Mouse (Mus musculus): ENCODE measurements around the gene Olfr559. TPM values are rescaled to one million over a fixed set of nuclear protein-coding genes. Genes with fewer than 3 reads are reported as not detected.

Olfr559 gene
- not detected in 2 replicates for polyA plus RNA-seq (2014; fragmentation: Nextera tagmentation; extraction: Ambion mirVana)

GRCm38 (mm10) chr7:102727391-102727790 is at the start of gene Olfr559:
Olfr559 (minus strand) TSS chr7:102727491.
- Histone ChIP-seq H3K9ac (replicated peaks; ENCODE audit: low read depth, low read length) (no peak within 1 kb of the TSS), H3K4me2 (replicated peaks; ENCODE audit: low read depth, low read length) (no peak within 1 kb of the TSS), H3K36me3 (ENCODE audit: control insufficient read depth, insufficient read depth, low read length) (no peaks in the 10 kb centered on the region), H3K27ac (ENCODE audit: low read length) (no peak within 1 kb of the TSS), H3K9me3 (ENCODE audit: control insufficient read depth, low read depth, low read length) (no peaks in the 10 kb centered on the region), H3K4me3 (ENCODE audit: low read depth, low read length) (no peak within 1 kb of the TSS), H3K27me3 (ENCODE audit: control insufficient read depth, insufficient read depth, low read length) (no peaks in the 10 kb centered on the region), H3K4me1 (ENCODE audit: control insufficient read depth, insufficient read depth, low read length) (no peaks in the 10 kb centered on the region)
- ATAC-seq (ENCODE audit: insufficient number of reproducible peaks, insufficient read depth, low FRiP score, low read depth) = no peak

GRCm38 (mm10) chr7:102770921-102771320 is 43.6 kb upstream of the Olfr559 start, which contains the start of gene Olfr561:
Olfr561 (plus strand) TSS chr7:102771221.
- 83% methylated on average over 2 of the region's 2 CpGs for WGBS
- no peaks in the 10 kb centered on the region for H3K4me1 ChIP-seq (ENCODE audit: control insufficient read depth, insufficient read depth, low read length)
- no peak for ATAC-seq (ENCODE audit: insufficient number of reproducible peaks, insufficient read depth, low FRiP score, low read depth)
- no peaks in the 10 kb centered on the region for H3K9me3 ChIP-seq (ENCODE audit: control insufficient read depth, low read depth, low read length)
- H3K27me3 ChIP-seq (ENCODE audit: control insufficient read depth, insufficient read depth, low read length) = no peaks in the 10 kb centered on the region
- H3K27ac ChIP-seq (ENCODE audit: low read length) = no peak within 1 kb of the TSS
- no peak within 1 kb of the TSS for H3K9ac ChIP-seq (replicated peaks; ENCODE audit: low read depth, low read length)
- no peak within 1 kb of the TSS for H3K4me3 ChIP-seq (ENCODE audit: low read depth, low read length)
- no peak within 1 kb of the TSS for H3K4me2 ChIP-seq (replicated peaks; ENCODE audit: low read depth, low read length)
- H3K36me3 ChIP-seq (ENCODE audit: control insufficient read depth, insufficient read depth, low read length) = no peaks in the 10 kb centered on the region

GRCm38 (mm10) chr7:102759266-102759665 is 32.0 kb upstream of the Olfr559 start, which contains the start of the genes Olfr560 and Olfr78:
Olfr560 (minus strand) TSS chr7:102759366.
Olfr78 (minus strand) TSS chr7:102759471.
- WGBS = 63% methylated on average over 4 of the region's 4 CpGs

DNA sequence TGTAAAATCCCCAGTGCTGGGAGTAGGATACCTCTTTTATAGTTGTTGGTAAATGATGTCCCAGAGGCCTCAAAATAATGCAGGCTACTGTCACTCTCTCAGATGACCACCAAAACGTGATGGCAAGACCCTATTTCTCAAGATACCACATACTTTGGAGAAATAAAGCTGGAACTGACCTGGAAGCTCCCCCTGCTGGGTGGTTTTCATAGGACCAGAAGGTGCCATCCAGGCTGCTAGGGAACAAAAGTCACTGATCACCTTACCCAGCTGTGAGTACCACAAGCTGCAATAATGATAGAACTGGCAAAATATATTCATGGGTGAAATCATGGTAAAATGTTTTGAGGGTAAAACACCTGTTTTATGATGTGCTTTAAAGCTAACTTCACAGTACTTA is 24.8 kb upstream of the Olfr559 start:
- no peak overlapping the region for H3K9ac ChIP-seq (replicated peaks; ENCODE audit: low read depth, low read length)
- no peak for ATAC-seq (ENCODE audit: insufficient number of reproducible peaks, insufficient read depth, low FRiP score, low read depth)
- H3K36me3 ChIP-seq (ENCODE audit: control insufficient read depth, insufficient read depth, low read length) = no peaks in the 10 kb centered on the region
- no peaks in the 10 kb centered on the region for H3K4me1 ChIP-seq (ENCODE audit: control insufficient read depth, insufficient read depth, low read length)
- no peak overlapping the region for H3K27ac ChIP-seq (ENCODE audit: low read length)
- no peak overlapping the region for H3K4me2 ChIP-seq (replicated peaks; ENCODE audit: low read depth, low read length)
- no peaks in the 10 kb centered on the region for H3K9me3 ChIP-seq (ENCODE audit: control insufficient read depth, low read depth, low read length)
- no peak overlapping the region for H3K4me3 ChIP-seq (ENCODE audit: low read depth, low read length)
- WGBS = 8% methylated on average over 1 of the region's 1 CpGs
- H3K27me3 ChIP-seq (ENCODE audit: control insufficient read depth, insufficient read depth, low read length) = no peaks in the 10 kb centered on the region

More at GRCm38 (mm10) chr7:102759266-102759665, 32.0 kb upstream of the Olfr559 start, which contains the start of the genes Olfr560 and Olfr78:
- no peaks in the 10 kb centered on the region for H3K27me3 ChIP-seq (ENCODE audit: control insufficient read depth, insufficient read depth, low read length)
- H3K9me3 ChIP-seq (ENCODE audit: control insufficient read depth, low read depth, low read length) = no peaks in the 10 kb centered on the region
- no peaks in the 10 kb centered on the region for H3K4me1 ChIP-seq (ENCODE audit: control insufficient read depth, insufficient read depth, low read length)
- H3K27ac ChIP-seq (ENCODE audit: low read length) = no peak within 1 kb of the TSS
- H3K36me3 ChIP-seq (ENCODE audit: control insufficient read depth, insufficient read depth, low read length) = no peaks in the 10 kb centered on the region
- no peak within 1 kb of the TSS for H3K4me3 ChIP-seq (ENCODE audit: low read depth, low read length)
- H3K4me2 ChIP-seq (replicated peaks; ENCODE audit: low read depth, low read length) = no peak within 1 kb of the TSS
- no peak within 1 kb of the TSS for H3K9ac ChIP-seq (replicated peaks; ENCODE audit: low read depth, low read length)
- no peak for ATAC-seq (ENCODE audit: insufficient number of reproducible peaks, insufficient read depth, low FRiP score, low read depth)

DNA sequence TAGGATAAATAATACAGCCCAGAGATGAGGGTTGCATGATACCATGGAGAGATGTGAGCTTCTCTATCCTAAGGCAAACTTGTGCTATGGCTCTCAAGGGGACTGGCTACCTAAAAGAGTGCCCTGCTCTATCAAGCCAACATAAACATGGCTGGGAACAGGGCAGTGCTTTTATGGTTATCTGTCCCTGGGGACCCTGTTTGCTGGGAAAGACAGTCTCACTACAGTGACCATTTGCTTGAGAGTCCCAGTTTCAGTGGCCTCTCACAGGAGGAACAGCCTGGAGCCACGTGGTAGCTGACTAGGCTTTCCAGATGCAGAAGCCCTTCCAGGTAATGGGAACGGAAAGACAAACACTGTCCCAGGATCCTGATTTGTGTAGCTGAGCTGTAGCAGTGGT is 10.4 kb upstream of the Olfr559 start:
- no peak overlapping the region for H3K9ac ChIP-seq (replicated peaks; ENCODE audit: low read depth, low read length)
- H3K9me3 ChIP-seq (ENCODE audit: control insufficient read depth, low read depth, low read length) = no peaks in the 10 kb centered on the region
- H3K4me1 ChIP-seq (ENCODE audit: control insufficient read depth, insufficient read depth, low read length) = no peaks in the 10 kb centered on the region
- H3K4me3 ChIP-seq (ENCODE audit: low read depth, low read length) = no peak overlapping the region
- H3K36me3 ChIP-seq (ENCODE audit: control insufficient read depth, insufficient read depth, low read length) = no peaks in the 10 kb centered on the region
- H3K27ac ChIP-seq (ENCODE audit: low read length) = no peak overlapping the region
- no peak overlapping the region for H3K4me2 ChIP-seq (replicated peaks; ENCODE audit: low read depth, low read length)
- no peak for ATAC-seq (ENCODE audit: insufficient number of reproducible peaks, insufficient read depth, low FRiP score, low read depth)
- no peaks in the 10 kb centered on the region for H3K27me3 ChIP-seq (ENCODE audit: control insufficient read depth, insufficient read depth, low read length)
- 48% methylated on average over 2 of the region's 2 CpGs for WGBS

DNA sequence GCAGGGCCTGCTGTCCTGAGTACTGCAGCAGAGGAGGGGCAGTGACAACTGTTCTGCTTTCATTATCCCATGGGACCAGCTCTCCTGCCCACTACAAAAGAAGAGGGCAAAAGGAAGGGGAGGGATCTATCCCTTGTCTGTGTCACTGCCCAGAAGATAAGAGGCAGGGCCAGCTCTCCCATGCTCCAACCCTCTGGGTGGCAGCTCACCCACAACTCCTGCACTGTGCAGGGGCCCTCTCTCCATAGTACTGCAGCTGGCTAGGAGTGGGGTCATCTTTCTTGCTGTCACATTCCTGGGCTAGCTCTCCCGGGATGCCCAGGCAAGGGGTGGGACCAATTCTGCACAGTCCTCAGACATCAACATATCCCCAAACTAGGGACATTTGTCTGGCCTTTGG is 6.5 kb upstream of the Olfr559 start:
- no peaks in the 10 kb centered on the region for H3K4me1 ChIP-seq (ENCODE audit: control insufficient read depth, insufficient read depth, low read length)
- H3K27ac ChIP-seq (ENCODE audit: low read length) = no peak overlapping the region
- H3K27me3 ChIP-seq (ENCODE audit: control insufficient read depth, insufficient read depth, low read length) = no peaks in the 10 kb centered on the region
- ATAC-seq (ENCODE audit: insufficient number of reproducible peaks, insufficient read depth, low FRiP score, low read depth) = peak; percentile 46; the same call in 1 of the 2 replicates
- no peak overlapping the region for H3K9ac ChIP-seq (replicated peaks; ENCODE audit: low read depth, low read length)
- 22% methylated on average over 1 of the region's 1 CpGs for WGBS
- H3K4me3 ChIP-seq (ENCODE audit: low read depth, low read length) = no peak overlapping the region
- no peak overlapping the region for H3K4me2 ChIP-seq (replicated peaks; ENCODE audit: low read depth, low read length)
- H3K9me3 ChIP-seq (ENCODE audit: control insufficient read depth, low read depth, low read length) = no peaks in the 10 kb centered on the region
- no peaks in the 10 kb centered on the region for H3K36me3 ChIP-seq (ENCODE audit: control insufficient read depth, insufficient read depth, low read length)

DNA sequence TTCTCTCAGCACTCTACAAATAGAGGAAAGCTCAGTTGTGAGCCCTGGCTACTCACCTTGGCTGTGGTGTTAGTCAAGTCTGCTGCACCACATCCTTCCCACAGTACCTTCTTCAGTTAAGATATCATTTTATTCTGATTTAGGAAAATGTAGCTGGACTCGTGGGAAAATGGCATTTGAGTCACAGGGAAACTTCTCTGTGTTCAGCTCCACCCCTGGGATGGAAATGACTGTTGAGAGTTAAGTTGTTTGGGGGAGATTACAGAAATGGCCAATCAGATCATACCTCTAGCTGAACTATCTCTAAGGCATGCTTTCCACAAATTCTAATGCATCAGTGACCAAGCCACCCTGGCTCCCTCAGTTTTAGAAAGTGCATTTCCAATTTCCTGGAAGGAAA is 8.3 kb downstream of the Olfr559 start, which contains the start of gene Olfr33:
Gene Olfr33, minus strand, starts transcription at position 101 of the 400 bp plus-strand sequence.
- H3K36me3 ChIP-seq (ENCODE audit: control insufficient read depth, insufficient read depth, low read length) = no peaks in the 10 kb centered on the region
- H3K9ac ChIP-seq (replicated peaks; ENCODE audit: low read depth, low read length) = no peak within 1 kb of the TSS
- no peak for ATAC-seq (ENCODE audit: insufficient number of reproducible peaks, insufficient read depth, low FRiP score, low read depth)

GRCm38 (mm10) chr7:102701915-102702314 is 25.4 kb downstream of the Olfr559 start, which contains the start of gene Olfr558:
Olfr558 (plus strand) TSS chr7:102702215.
- no peak within 1 kb of the TSS for H3K27ac ChIP-seq (ENCODE audit: low read length)
- H3K4me1 ChIP-seq (ENCODE audit: control insufficient read depth, insufficient read depth, low read length) = no peaks in the 10 kb centered on the region
- no peak within 1 kb of the TSS for H3K9ac ChIP-seq (replicated peaks; ENCODE audit: low read depth, low read length)
- ATAC-seq (ENCODE audit: insufficient number of reproducible peaks, insufficient read depth, low FRiP score, low read depth) = no peak
- no peak within 1 kb of the TSS for H3K4me3 ChIP-seq (ENCODE audit: low read depth, low read length)
- no peak within 1 kb of the TSS for H3K4me2 ChIP-seq (replicated peaks; ENCODE audit: low read depth, low read length)
- H3K36me3 ChIP-seq (ENCODE audit: control insufficient read depth, insufficient read depth, low read length) = no peaks in the 10 kb centered on the region
- H3K9me3 ChIP-seq (ENCODE audit: control insufficient read depth, low read depth, low read length) = no peaks in the 10 kb centered on the region
- no peaks in the 10 kb centered on the region for H3K27me3 ChIP-seq (ENCODE audit: control insufficient read depth, insufficient read depth, low read length)

More for the DNA sequence above, 8.3 kb downstream of the Olfr559 start, which contains the start of gene Olfr33:
- Histone ChIP-seq H3K27ac (ENCODE audit: low read length) (no peak within 1 kb of the TSS), H3K4me3 (ENCODE audit: low read depth, low read length) (no peak within 1 kb of the TSS), H3K4me1 (ENCODE audit: control insufficient read depth, insufficient read depth, low read length) (no peaks in the 10 kb centered on the region), H3K27me3 (ENCODE audit: control insufficient read depth, insufficient read depth, low read length) (no peaks in the 10 kb centered on the region), H3K4me2 (replicated peaks; ENCODE audit: low read depth, low read length) (no peak within 1 kb of the TSS), H3K9me3 (ENCODE audit: control insufficient read depth, low read depth, low read length) (no peaks in the 10 kb centered on the region)
- WGBS = 33% methylated on average over 1 of the region's 1 CpGs

GRCm38 (mm10) chr7:102698461-102698860 is 28.8 kb downstream of the Olfr559 start:
- WGBS = 82% methylated on average over 7 of the region's 7 CpGs
- Histone ChIP-seq H3K9me3 (ENCODE audit: control insufficient read depth, low read depth, low read length) (no peaks in the 10 kb centered on the region), H3K4me2 (replicated peaks; ENCODE audit: low read depth, low read length) (no peak overlapping the region), H3K4me3 (ENCODE audit: low read depth, low read length) (no peak overlapping the region), H3K4me1 (ENCODE audit: control insufficient read depth, insufficient read depth, low read length) (no peaks in the 10 kb centered on the region), H3K27ac (ENCODE audit: low read length) (no peak overlapping the region), H3K36me3 (ENCODE audit: control insufficient read depth, insufficient read depth, low read length) (no peaks in the 10 kb centered on the region), H3K9ac (replicated peaks; ENCODE audit: low read depth, low read length) (no peak overlapping the region), H3K27me3 (ENCODE audit: control insufficient read depth, insufficient read depth, low read length) (no peaks in the 10 kb centered on the region)
- no peak for ATAC-seq (ENCODE audit: insufficient number of reproducible peaks, insufficient read depth, low FRiP score, low read depth)
